Mouse (Mus musculus) kidney, adult 2 months (tissue): ENCODE data around the gene Klhdc4.

Source experiments
- CTCF ChIP-seq: fragments of 200-500 bp; conservative IDR thresholded peaks from 2 replicates; pipeline ENCODE4 v1.5.1; 2011; ENCODE audit warnings: low read depth, mild to moderate bottlenecking, control low read depth, low read length, moderate library complexity, mixed read lengths; ENCODE audit not compliant: insufficient read depth, insufficient read length
- POLR2A ChIP-seq: fragments of 200-500 bp; IDR thresholded peaks from one replicate; pipeline ENCODE4 v1.6.1; 2011; ENCODE audit warnings: low read depth, low read length, control low read depth

DNA sequence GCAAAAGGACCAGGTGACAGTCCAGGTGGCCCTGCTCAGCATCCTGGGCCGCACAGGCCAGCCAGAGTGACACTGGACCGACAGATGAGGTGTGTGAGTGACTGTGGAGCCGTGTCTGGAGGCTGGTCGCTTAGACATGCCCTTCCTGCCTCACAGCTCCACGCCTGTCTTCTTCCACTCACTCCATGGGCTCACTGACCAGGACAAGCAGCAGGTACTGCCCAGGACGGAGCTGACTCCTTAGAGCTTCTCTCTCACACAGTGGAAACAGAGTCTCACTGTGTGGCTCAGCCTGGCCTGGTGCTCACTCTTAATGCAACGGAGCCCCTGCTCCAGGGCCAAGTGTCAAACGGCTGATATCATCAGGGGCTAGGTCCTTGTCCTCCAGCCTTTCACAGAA lies 33.9 kb downstream of the Klhdc4 start:
- TF ChIP-seq CTCF (no peak), POLR2A (no peak)
